8 mouse cellular contexts compared by ENCODE assay signal in genomic region chr9:7184897-7185291, GRCm38 (mm10). TPM values are rescaled to one million over a fixed set of nuclear protein-coding genes. Genes with fewer than 3 reads are reported as not detected.
DNase-seq lines count a peak whose midpoint lies in the region; ATAC-seq and TF ChIP-seq lines count a peak whose summit lies in the region.

No protein-coding gene starts in this region.

- POLR2A ChIA-PET in Patski (lab: Charles Lee) = interaction anchor here (0.9 kb wide), 1 partner anchor 10 kb away, joined by 3 read pairs; no protein-coding TSS in a partner anchor

- no peak for TF ChIP-seq CTCF in Patski (IDR thresholded peaks at IDR 0.05)

- CTCF ChIA-PET in Patski (lab: Charles Lee) = interaction anchor here (1.7 kb wide), 1 partner anchor 10 kb away, joined by 5 read pairs; no protein-coding TSS in a partner anchor

- in situ Hi-C loops in Patski (cut with MboI; ENCODE audit: low pct_unique_long_range_greater_than_20kb) = loop anchor here (25.0 kb wide), 1 partner anchor 1927 kb away; no protein-coding TSS in a partner anchor

- no peaks in the 10 kb centered on the region for H3K27me3 ChIP-seq in Patski
- H3K27me3 ChIP-seq in embryonic facial prominence, embryonic 15.5 days = no peaks in the 10 kb centered on the region
- no peaks in the 10 kb centered on the region for H3K27me3 ChIP-seq in hindbrain, embryonic 10.5 days (ENCODE audit: insufficient read depth, poor library complexity, severe bottlenecking)
- H3K27me3 ChIP-seq in limb, embryonic 14.5 days (ENCODE audit: control insufficient read depth, insufficient read depth, low read length) = no peaks in the 10 kb centered on the region
- H3K27me3 ChIP-seq in midbrain, embryonic 15.5 days (replicated peaks) = no peaks in the 10 kb centered on the region

- intact Hi-C loops in left cerebral cortex, postnatal 10 days (cut with DNase I) = no loop called here
- intact Hi-C loops in left cerebral cortex, postnatal 36 days (cut with DNase I) = no loop called here

- H3K9me3 ChIP-seq in embryonic facial prominence, embryonic 15.5 days (replicated peaks) = no peaks in the 10 kb centered on the region
- no peaks in the 10 kb centered on the region for H3K9me3 ChIP-seq in hindbrain, embryonic 10.5 days
- H3K9me3 ChIP-seq in limb, embryonic 14.5 days (ENCODE audit: control insufficient read depth, low read length) = no peaks in the 10 kb centered on the region
- H3K9me3 ChIP-seq in midbrain, embryonic 15.5 days = no peaks in the 10 kb centered on the region

- H3K27ac ChIP-seq in embryonic facial prominence, embryonic 15.5 days (replicated peaks) = peak overlapping the region; percentile 91
- peak overlapping the region; percentile 94 for H3K27ac ChIP-seq in hindbrain, embryonic 10.5 days
- H3K27ac ChIP-seq in limb, embryonic 14.5 days (replicated peaks; ENCODE audit: low read depth, low read length) = peak overlapping the region; percentile 94
- H3K27ac ChIP-seq in midbrain, embryonic 15.5 days = peak overlapping the region; percentile 91

- DNase-seq in left cerebral cortex, postnatal 10 days (ENCODE audit: extremely low spot score in 1 of 2, low spot score in 2 of 2) = peak; percentile 11 to 52
- DNase-seq in left cerebral cortex, postnatal 36 days (ENCODE audit: low spot score in 2 of 2) = no peak
- DNase-seq in Patski (ENCODE audit: low read depth, low spot score) = no peak
- no peak for DNase-seq in hindbrain, embryonic 10.5 days (ENCODE audit: low spot score)
- DNase-seq in limb, embryonic 14.5 days (ENCODE audit: low spot score) = no peak
- no peak for DNase-seq in spleen, adult 18-20 months

- peaks cover under 1% of the 10 kb centered on the region; the same call in 1 of the 2 replicates for H3K36me3 ChIP-seq in embryonic facial prominence, embryonic 15.5 days
- peaks cover 28% of the 10 kb centered on the region for H3K36me3 ChIP-seq in hindbrain, embryonic 10.5 days
- H3K36me3 ChIP-seq in limb, embryonic 14.5 days (ENCODE audit: control insufficient read depth, insufficient read depth, low read length) = peaks cover 5% of the 10 kb centered on the region
- no peaks in the 10 kb centered on the region; the same call in 1 of the 2 replicates for H3K36me3 ChIP-seq in midbrain, embryonic 15.5 days (replicated peaks)

- peaks cover 11% of the 10 kb centered on the region for H3K4me1 ChIP-seq in embryonic facial prominence, embryonic 15.5 days
- peaks cover 23% of the 10 kb centered on the region for H3K4me1 ChIP-seq in hindbrain, embryonic 10.5 days (replicated peaks)
- H3K4me1 ChIP-seq in limb, embryonic 14.5 days (ENCODE audit: control insufficient read depth, insufficient read depth, low read length) = peaks cover 8% of the 10 kb centered on the region
- H3K4me1 ChIP-seq in midbrain, embryonic 15.5 days = peaks cover 31% of the 10 kb centered on the region

- peak overlapping the region; percentile 70 for H3K4me3 ChIP-seq in embryonic facial prominence, embryonic 15.5 days (replicated peaks)
- peak overlapping the region; percentile 96 for H3K4me3 ChIP-seq in hindbrain, embryonic 10.5 days
- peak overlapping the region; percentile 91 for H3K4me3 ChIP-seq in limb, embryonic 14.5 days (replicated peaks; ENCODE audit: low read length)
- H3K4me3 ChIP-seq in midbrain, embryonic 15.5 days = peak overlapping the region; percentile 83

- under 1% methylated on average over 31 of the region's 31 CpGs for WGBS in embryonic facial prominence, embryonic 15.5 days
- WGBS in hindbrain, embryonic 10.5 days = under 1% methylated on average over 30 of the region's 31 CpGs
- WGBS in limb, embryonic 14.5 days = under 1% methylated on average over 25 of the region's 31 CpGs
- under 1% methylated on average over 31 of the region's 31 CpGs for WGBS in midbrain, embryonic 15.5 days

- peak overlapping the region; percentile 72 for H3K4me2 ChIP-seq in embryonic facial prominence, embryonic 15.5 days (replicated peaks)
- peak overlapping the region; percentile 78 for H3K4me2 ChIP-seq in limb, embryonic 14.5 days (replicated peaks; ENCODE audit: low read depth, low read length, severe bottlenecking)
- H3K4me2 ChIP-seq in midbrain, embryonic 15.5 days = peak overlapping the region; percentile 71

- peak; percentile 61 for ATAC-seq in Patski
- peak; percentile 75 for ATAC-seq in embryonic facial prominence, embryonic 15.5 days (ENCODE audit: insufficient number of reproducible peaks, low FRiP score, low TSS enrichment, low read depth)
- ATAC-seq in limb, embryonic 14.5 days (ENCODE audit: low FRiP score, low read depth) = peak; percentile 44
- peak; percentile 83 for ATAC-seq in midbrain, embryonic 15.5 days (replicated peaks)

- TF ChIP-seq POLR2A in limb, embryonic 14.5 days (IDR thresholded peaks at IDR 0.05; ENCODE audit: borderline replicate concordance, extremely low read depth, insufficient read depth, insufficient read length) = 0 out of 2 replicates have a peak, but pooled peaks have one; percentile 2

- peak overlapping the region; percentile 77 for H3K9ac ChIP-seq in embryonic facial prominence, embryonic 15.5 days
- H3K9ac ChIP-seq in limb, embryonic 14.5 days (ENCODE audit: low read depth, low read length, severe bottlenecking) = peak overlapping the region; percentile 92
- peak overlapping the region; percentile 89 for H3K9ac ChIP-seq in midbrain, embryonic 15.5 days

RNA-seq across cellular contexts. Expression of gene Dcun1d5, which starts 0.6 kb away (rescaled TPM):
- 10 to 100 TPM; 77.4 to 87.2 TPM for total RNA-seq in left cerebral cortex, postnatal 10 days (2021)
- 10 to 100 TPM; 70.1 to 79.9 TPM for total RNA-seq in left cerebral cortex, postnatal 36 days (2021)
- 94.0 TPM for polyA plus RNA-seq in Patski (2021)
- polyA plus RNA-seq in embryonic facial prominence, embryonic 15.5 days (2015; fragmentation: Nextera tagmentation; extraction: Ambion mirVana) = 127 and 141 TPM in 2 replicates
- 102 and 107 TPM in 2 replicates for polyA plus RNA-seq in hindbrain, embryonic 10.5 days (2016; fragmentation: Nextera tagmentation; extraction: Ambion mirVana)
- 69.9 and 100 TPM in 2 replicates for polyA plus RNA-seq in limb, embryonic 14.5 days (2012; rRNA removed)
- 150 and 158 TPM in 2 replicates for polyA plus RNA-seq in limb, embryonic 14.5 days (2014; fragmentation: Nextera tagmentation; extraction: Ambion mirVana)
- polyA plus RNA-seq in midbrain, embryonic 15.5 days (2015; fragmentation: Nextera tagmentation; extraction: Ambion mirVana) = 92.4 and 100 TPM in 2 replicates

RNA-seq across cellular contexts. Expression of gene Dync2h1, which starts 0.6 kb away (rescaled TPM):
- 10 to 100 TPM; 27.0 to 29.6 TPM for total RNA-seq in left cerebral cortex, postnatal 10 days (2021)
- 10 to 100 TPM; 25.2 to 32.8 TPM for total RNA-seq in left cerebral cortex, postnatal 36 days (2021)
- 12.6 TPM for polyA plus RNA-seq in Patski (2021)
- polyA plus RNA-seq in embryonic facial prominence, embryonic 15.5 days (2015; fragmentation: Nextera tagmentation; extraction: Ambion mirVana) = 18.2 and 20.1 TPM in 2 replicates
- polyA plus RNA-seq in hindbrain, embryonic 10.5 days (2016; fragmentation: Nextera tagmentation; extraction: Ambion mirVana) = 20.9 and 23.1 TPM in 2 replicates
- 5.1 TPM in 2 replicates for polyA plus RNA-seq in limb, embryonic 14.5 days (2012; rRNA removed)
- polyA plus RNA-seq in limb, embryonic 14.5 days (2014; fragmentation: Nextera tagmentation; extraction: Ambion mirVana) = 17.7 and 20.7 TPM in 2 replicates
- 21.7 and 23.5 TPM in 2 replicates for polyA plus RNA-seq in midbrain, embryonic 15.5 days (2015; fragmentation: Nextera tagmentation; extraction: Ambion mirVana)

Comparison
In these comparisons a context has a peak if more than half of its experiments do, and no peak if none do; other contexts are left out.
1. DNase-seq: peak in left cerebral cortex, postnatal 10 days (2 of 2); none in left cerebral cortex, postnatal 36 days (0 of 2), Patski (single experiment), hindbrain, embryonic 10.5 days (single experiment), limb, embryonic 14.5 days (single experiment) and spleen, adult 18-20 months (0 of 2).
2. Peak in every context shown above with its lines, with median percentiles within 50 percentile points of each other: ATAC-seq, H3K27ac ChIP-seq, H3K4me2 ChIP-seq, H3K4me3 ChIP-seq and H3K9ac ChIP-seq.